Mouse (Mus musculus) liver, adult 2 months (tissue): ENCODE measurements around the gene Rfc2. TPM values are rescaled to one million over a fixed set of nuclear protein-coding genes. Genes with fewer than 3 reads are reported as not detected.

Experiments
- DNase-seq: peaks from one replicate; pipeline ENCODE4 v3.0.0-alpha.2; 2011; ENCODE audit warnings: low read depth, low spot score; ENCODE audit errors: extremely low read depth
- H3K27ac ChIP-seq: fragments of 200-500 bp; replicated peaks from 2 replicates; pipeline ENCODE4 v1.5.1; 2012; ENCODE audit warnings: low read depth, mild to moderate bottlenecking, control low read depth, inconsistent platforms, low read length; ENCODE audit not compliant: insufficient read depth
- H3K27me3 ChIP-seq: fragments of 200-500 bp; 2 replicates; pipeline ENCODE4 v1.6.1; 2012; ENCODE audit warnings: mild to moderate bottlenecking, moderate library complexity, low read length, inconsistent platforms; ENCODE audit not compliant: control insufficient read depth, insufficient read depth
- H3K36me3 ChIP-seq: fragments of 200-500 bp; 2 replicates; pipeline ENCODE4 v1.6.1; 2012; ENCODE audit warnings: low read length, inconsistent platforms; ENCODE audit not compliant: control insufficient read depth, insufficient read depth
- H3K4me1 ChIP-seq: fragments of 200-500 bp; 2 replicates; pipeline ENCODE4 v1.6.1; 2011; ENCODE audit warnings: low read length; ENCODE audit not compliant: control insufficient read depth, insufficient read depth
- H3K4me3 ChIP-seq: fragments of 200-500 bp; 2 replicates; pipeline ENCODE4 v1.5.1; 2011; ENCODE audit warnings: low read depth, mild to moderate bottlenecking, control low read depth, low read length, moderate library complexity; ENCODE audit not compliant: insufficient read depth
- H3K79me2 ChIP-seq: fragments of 200-500 bp; 2 replicates; pipeline ENCODE4 v1.6.1; 2012; ENCODE audit warnings: inconsistent platforms, mild to moderate bottlenecking, low read length, moderate library complexity; ENCODE audit not compliant: control insufficient read depth, insufficient read depth
- H3K9ac ChIP-seq: fragments of 200-500 bp; 2 replicates; pipeline ENCODE4 v1.6.1; 2012; ENCODE audit warnings: low read depth, mild to moderate bottlenecking, control low read depth, inconsistent platforms, low read length
- CTCF ChIP-seq: fragments of 200-500 bp; IDR thresholded peaks from 2 replicates; pipeline ENCODE4 v1.5.1; 2011; ENCODE audit warnings: low read depth, low read length, control low read depth
- POLR2A ChIP-seq: fragments of 200-500 bp; IDR thresholded peaks from 2 replicates; pipeline ENCODE4 v1.6.1; 2011; ENCODE audit warnings: low read length, control low read depth; ENCODE audit not compliant: insufficient read depth; ENCODE audit errors: extremely low read depth
- WGBS: fragments of 180-500 bp; shearing (Covaris S2); methylation state at CpG from one replicate; pipeline ENCODE4 v1.1.7; 2018; 5-methylcytosine and 5-hydroxymethylcytosine counted together
- polyA plus RNA-seq: library from polyadenylated mRNA; depleted of rRNA; stranded (reverse); fragments of >200 nt; gene quantifications from 2 replicates; pipeline ENCODE4 v1.2.3, GENCODE M21; 2012
- total RNA-seq: library from RNA; depleted of rRNA; stranded (reverse); fragments of >200 nt; gene quantifications from 2 replicates; pipeline ENCODE4 v1.2.3, GENCODE M21; 2014

The Rfc2 gene
- total and polyA plus RNA-seq, 2 experiments = 15.3 to 24.4 TPM

- Histone ChIP-seq H3K4me3 (no peak overlapping the region), H3K36me3 (peaks cover 4% of the 10 kb centered on the region; the same call in 1 of the 2 replicates), H3K27ac (no peak overlapping the region), H3K27me3 (no peaks in the 10 kb centered on the region), H3K9ac (no peak overlapping the region), H3K4me1 (no peaks in the 10 kb centered on the region), H3K79me2 (no peaks in the 10 kb centered on the region)
- 81% methylated on average over 8 of the region's 8 CpGs for WGBS
- TF ChIP-seq CTCF (no peak), POLR2A (no peak)
- no peak for DNase-seq
Measured at GRCm38 (mm10) chr5:134615380-134615779, 34.2 kb downstream of the Rfc2 start.

- no peak for TF ChIP-seq POLR2A
- no peak for TF ChIP-seq CTCF
- Histone ChIP-seq H3K4me3 (no peak overlapping the region), H3K9ac (no peak overlapping the region), H3K36me3 (peaks cover 7% of the 10 kb centered on the region; the same call in 1 of the 2 replicates), H3K27ac (no peak overlapping the region), H3K27me3 (no peaks in the 10 kb centered on the region), H3K79me2 (no peaks in the 10 kb centered on the region), H3K4me1 (no peaks in the 10 kb centered on the region)
- WGBS = 63% methylated on average over 4 of the region's 4 CpGs
- DNase-seq = no peak
Measured at GRCm38 (mm10) chr5:134615780-134616179, 34.6 kb downstream of the Rfc2 start.

GRCm38 (mm10) chr5:134617071-134617470, 35.9 kb downstream of the Rfc2 start:
- H3K79me2 ChIP-seq = no peaks in the 10 kb centered on the region
- H3K4me3 ChIP-seq = no peak overlapping the region
- 45% methylated on average over 3 of the region's 3 CpGs for WGBS
- DNase-seq = peak; percentile 39
- H3K36me3 ChIP-seq = peaks cover 18% of the 10 kb centered on the region; the same call in 1 of the 2 replicates
- H3K27me3 ChIP-seq = no peaks in the 10 kb centered on the region
- H3K9ac ChIP-seq = no peak overlapping the region
- TF ChIP-seq POLR2A (no peak), CTCF (peak; percentile 99)
- no peak overlapping the region for H3K27ac ChIP-seq
- H3K4me1 ChIP-seq = no peaks in the 10 kb centered on the region

GRCm38 (mm10) chr5:134620457-134620856, 39.3 kb downstream of the Rfc2 start:
- DNase-seq = no peak
- peaks cover 41% of the 10 kb centered on the region for H3K36me3 ChIP-seq
- H3K9ac ChIP-seq = no peak overlapping the region
- 88% methylated on average over 9 of the region's 9 CpGs for WGBS
- no peaks in the 10 kb centered on the region for H3K4me1 ChIP-seq
- no peak overlapping the region for H3K4me3 ChIP-seq
- no peaks in the 10 kb centered on the region for H3K79me2 ChIP-seq
- H3K27ac ChIP-seq = no peak overlapping the region
- TF ChIP-seq POLR2A (no peak), CTCF (no peak)
- H3K27me3 ChIP-seq = no peaks in the 10 kb centered on the region

- Histone ChIP-seq H3K36me3 (peaks cover 47% of the 10 kb centered on the region), H3K79me2 (no peaks in the 10 kb centered on the region; the same call in 1 of the 2 replicates), H3K4me1 (no peaks in the 10 kb centered on the region), H3K4me3 (no peak overlapping the region), H3K9ac (no peak overlapping the region), H3K27me3 (no peaks in the 10 kb centered on the region), H3K27ac (no peak overlapping the region)
- WGBS = 91% methylated on average over 16 of the region's 16 CpGs
- no peak for TF ChIP-seq POLR2A
- TF ChIP-seq CTCF = no peak
- DNase-seq = no peak
Measured at GRCm38 (mm10) chr5:134621099-134621640, 40.0 kb downstream of the Rfc2 start.

- H3K79me2 ChIP-seq = no peaks in the 10 kb centered on the region; the same call in 1 of the 2 replicates
- DNase-seq = no peak
- H3K9ac ChIP-seq = no peak overlapping the region
- no peak overlapping the region for H3K4me3 ChIP-seq
- TF ChIP-seq CTCF (no peak), POLR2A (no peak)
- H3K27ac ChIP-seq = no peak overlapping the region
- WGBS = 60% methylated on average over 2 of the region's 2 CpGs
- H3K4me1 ChIP-seq = no peaks in the 10 kb centered on the region
- no peaks in the 10 kb centered on the region for H3K27me3 ChIP-seq
- H3K36me3 ChIP-seq = peaks cover 51% of the 10 kb centered on the region
Measured at GRCm38 (mm10) chr5:134622069-134622468, 40.9 kb downstream of the Rfc2 start.
